Mouse (Mus musculus): ENCODE measurements around the gene Il1rl2.

DNA sequence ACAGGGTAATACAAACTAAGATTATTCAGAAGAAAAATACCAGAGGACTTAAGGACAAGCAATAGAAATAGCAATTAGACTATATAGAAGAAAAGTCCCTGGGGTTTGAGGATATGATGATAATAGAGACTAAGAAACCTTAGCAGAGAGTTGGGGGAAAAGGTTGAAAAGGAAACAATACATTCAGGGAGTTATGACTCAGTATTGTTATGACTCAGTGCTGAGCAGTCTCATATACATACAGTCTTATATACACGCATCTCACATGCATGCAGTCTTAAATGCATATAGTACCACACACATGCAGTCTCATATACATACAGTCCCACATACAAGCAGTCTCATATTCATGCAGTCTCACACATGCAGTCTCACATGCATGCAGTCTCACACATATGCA lies 88.6 kb downstream of the Il1rl2 start:
- no peak for TF ChIP-seq POLR2A (IDR thresholded peaks at IDR 0.05; ENCODE audit: borderline replicate concordance, insufficient read depth, low read length)
- TF ChIP-seq CTCF (IDR thresholded peaks at IDR 0.05; ENCODE audit: borderline replicate concordance, insufficient read depth, low read depth, low read length) = no peak

Measured in cerebellum, adult 2 months (tissue).